Mouse (Mus musculus) liver, adult 2 months (tissue): ENCODE measurements around the gene Tnip3. TPM values are rescaled to one million over a fixed set of nuclear protein-coding genes. Genes with fewer than 3 reads are reported as not detected.

Source experiments
- DNase-seq: peaks from one replicate; pipeline ENCODE4 v3.0.0-alpha.2; 2011; ENCODE audit warnings: low read depth, low spot score; ENCODE audit errors: extremely low read depth
- H3K27ac ChIP-seq: fragments of 200-500 bp; replicated peaks from 2 replicates; pipeline ENCODE4 v1.5.1; 2012; ENCODE audit warnings: low read depth, mild to moderate bottlenecking, control low read depth, inconsistent platforms, low read length; ENCODE audit not compliant: insufficient read depth
- H3K27me3 ChIP-seq: fragments of 200-500 bp; 2 replicates; pipeline ENCODE4 v1.6.1; 2012; ENCODE audit warnings: mild to moderate bottlenecking, moderate library complexity, low read length, inconsistent platforms; ENCODE audit not compliant: control insufficient read depth, insufficient read depth
- H3K36me3 ChIP-seq: fragments of 200-500 bp; 2 replicates; pipeline ENCODE4 v1.6.1; 2012; ENCODE audit warnings: low read length, inconsistent platforms; ENCODE audit not compliant: control insufficient read depth, insufficient read depth
- H3K4me1 ChIP-seq: fragments of 200-500 bp; 2 replicates; pipeline ENCODE4 v1.6.1; 2011; ENCODE audit warnings: low read length; ENCODE audit not compliant: control insufficient read depth, insufficient read depth
- H3K4me3 ChIP-seq: fragments of 200-500 bp; 2 replicates; pipeline ENCODE4 v1.5.1; 2011; ENCODE audit warnings: low read depth, mild to moderate bottlenecking, control low read depth, low read length, moderate library complexity; ENCODE audit not compliant: insufficient read depth
- H3K79me2 ChIP-seq: fragments of 200-500 bp; 2 replicates; pipeline ENCODE4 v1.6.1; 2012; ENCODE audit warnings: inconsistent platforms, mild to moderate bottlenecking, low read length, moderate library complexity; ENCODE audit not compliant: control insufficient read depth, insufficient read depth
- H3K9ac ChIP-seq: fragments of 200-500 bp; 2 replicates; pipeline ENCODE4 v1.6.1; 2012; ENCODE audit warnings: low read depth, mild to moderate bottlenecking, control low read depth, inconsistent platforms, low read length
- CTCF ChIP-seq: fragments of 200-500 bp; IDR thresholded peaks from 2 replicates; pipeline ENCODE4 v1.5.1; 2011; ENCODE audit warnings: low read depth, low read length, control low read depth
- POLR2A ChIP-seq: fragments of 200-500 bp; IDR thresholded peaks from 2 replicates; pipeline ENCODE4 v1.6.1; 2011; ENCODE audit warnings: low read length, control low read depth; ENCODE audit not compliant: insufficient read depth; ENCODE audit errors: extremely low read depth
- WGBS: fragments of 180-500 bp; shearing (Covaris S2); methylation state at CpG from one replicate; pipeline ENCODE4 v1.1.7; 2018; 5-methylcytosine and 5-hydroxymethylcytosine counted together
- polyA plus RNA-seq: library from polyadenylated mRNA; depleted of rRNA; stranded (reverse); fragments of >200 nt; gene quantifications from 2 replicates; pipeline ENCODE4 v1.2.3, GENCODE M21; 2012
- total RNA-seq: library from RNA; depleted of rRNA; stranded (reverse); fragments of >200 nt; gene quantifications from 2 replicates; pipeline ENCODE4 v1.2.3, GENCODE M21; 2014

Tnip3 gene
- total and polyA plus RNA-seq, 2 experiments = 0.09 TPM; not detected in 1

DNA sequence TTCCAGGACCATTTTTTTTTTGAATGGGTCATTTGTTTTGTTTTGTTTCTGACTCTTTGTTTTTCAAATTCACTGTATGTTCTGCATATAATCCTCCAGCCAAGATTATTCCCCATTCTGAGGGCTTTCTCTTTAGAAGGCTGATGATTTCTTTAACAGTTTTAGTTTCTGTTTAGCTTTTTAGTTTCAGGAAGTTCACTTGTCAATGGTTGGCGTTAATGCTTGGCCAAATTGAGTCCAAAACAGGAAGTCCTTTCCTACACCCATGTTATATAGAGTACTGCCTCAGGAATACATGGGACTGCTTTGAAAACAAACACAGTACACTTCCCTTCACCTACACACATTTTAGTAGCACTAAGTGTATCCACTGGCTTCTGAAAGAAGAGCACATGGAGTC is 2.8 kb downstream of the Tnip3 start:
- no peaks in the 10 kb centered on the region for H3K4me1 ChIP-seq
- WGBS = 44% methylated on average over 1 of the region's 1 CpGs
- no peak for TF ChIP-seq CTCF
- no peak for TF ChIP-seq POLR2A
- no peak overlapping the region for H3K4me3 ChIP-seq
- peak; percentile 20 for DNase-seq
- no peaks in the 10 kb centered on the region for H3K79me2 ChIP-seq
- H3K36me3 ChIP-seq = no peaks in the 10 kb centered on the region
- no peaks in the 10 kb centered on the region for H3K27me3 ChIP-seq
- no peak overlapping the region for H3K9ac ChIP-seq
- no peak overlapping the region for H3K27ac ChIP-seq

DNA sequence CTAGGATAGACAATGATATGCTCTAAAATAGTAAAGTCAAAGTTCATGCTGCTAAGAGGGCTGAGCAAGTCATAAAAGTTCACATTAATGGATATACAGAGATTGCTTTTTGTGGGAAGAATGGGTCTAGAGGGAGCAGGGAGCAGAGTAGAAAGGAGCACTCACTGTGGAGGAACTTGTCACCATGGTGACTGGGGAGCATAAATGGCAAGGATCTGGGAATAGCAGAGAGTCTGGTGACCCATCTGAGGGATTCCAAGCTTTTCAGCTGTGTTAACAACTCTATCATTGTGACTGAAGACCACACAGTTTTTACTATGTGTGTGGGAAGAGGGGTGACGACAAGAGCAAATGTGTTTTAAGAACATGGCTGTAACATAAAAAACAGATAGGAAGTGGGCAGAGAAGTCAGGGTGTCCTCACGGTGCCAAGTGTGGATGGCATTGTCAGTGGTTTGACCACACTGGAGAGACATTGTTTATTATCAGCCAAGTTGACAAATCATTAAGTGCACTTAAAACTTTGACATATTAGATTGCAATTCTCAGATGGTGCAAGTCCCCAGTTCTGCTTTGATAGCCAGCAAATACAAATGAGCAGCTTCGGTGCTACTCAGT is 6.2 kb downstream of the Tnip3 start:
- 79% methylated on average over 3 of the region's 3 CpGs for WGBS
- no peak overlapping the region for H3K4me3 ChIP-seq
- H3K27ac ChIP-seq = no peak overlapping the region
- H3K4me1 ChIP-seq = no peaks in the 10 kb centered on the region
- H3K79me2 ChIP-seq = no peaks in the 10 kb centered on the region
- H3K9ac ChIP-seq = no peak overlapping the region
- no peak for TF ChIP-seq CTCF
- TF ChIP-seq POLR2A = no peak
- no peaks in the 10 kb centered on the region for H3K36me3 ChIP-seq
- no peak for DNase-seq
- no peaks in the 10 kb centered on the region for H3K27me3 ChIP-seq

DNA sequence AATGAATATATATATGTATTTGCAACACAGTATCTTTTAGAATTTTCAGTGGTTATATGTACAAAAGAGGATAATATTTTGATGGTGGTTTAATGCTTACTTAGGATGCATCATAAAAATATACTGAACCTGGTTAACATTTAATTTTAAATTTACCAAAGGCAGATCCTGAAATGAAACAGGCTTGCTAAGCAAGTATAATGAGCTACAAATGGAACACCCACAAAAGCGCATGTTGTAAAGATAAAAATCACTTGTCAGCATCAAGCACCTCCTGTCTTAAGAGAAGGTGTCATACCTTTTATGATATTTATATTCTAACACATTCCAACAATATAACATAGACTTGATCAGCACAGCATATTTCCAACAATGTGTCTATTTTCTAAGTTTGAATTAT is 8.6 kb downstream of the Tnip3 start:
- Histone ChIP-seq H3K36me3 (no peaks in the 10 kb centered on the region), H3K4me1 (no peaks in the 10 kb centered on the region), H3K27ac (no peak overlapping the region), H3K27me3 (no peaks in the 10 kb centered on the region), H3K4me3 (no peak overlapping the region), H3K9ac (no peak overlapping the region), H3K79me2 (no peaks in the 10 kb centered on the region)
- no peak for DNase-seq
- 77% methylated on average over 1 of the region's 1 CpGs for WGBS
- TF ChIP-seq POLR2A (no peak), CTCF (no peak)

DNA sequence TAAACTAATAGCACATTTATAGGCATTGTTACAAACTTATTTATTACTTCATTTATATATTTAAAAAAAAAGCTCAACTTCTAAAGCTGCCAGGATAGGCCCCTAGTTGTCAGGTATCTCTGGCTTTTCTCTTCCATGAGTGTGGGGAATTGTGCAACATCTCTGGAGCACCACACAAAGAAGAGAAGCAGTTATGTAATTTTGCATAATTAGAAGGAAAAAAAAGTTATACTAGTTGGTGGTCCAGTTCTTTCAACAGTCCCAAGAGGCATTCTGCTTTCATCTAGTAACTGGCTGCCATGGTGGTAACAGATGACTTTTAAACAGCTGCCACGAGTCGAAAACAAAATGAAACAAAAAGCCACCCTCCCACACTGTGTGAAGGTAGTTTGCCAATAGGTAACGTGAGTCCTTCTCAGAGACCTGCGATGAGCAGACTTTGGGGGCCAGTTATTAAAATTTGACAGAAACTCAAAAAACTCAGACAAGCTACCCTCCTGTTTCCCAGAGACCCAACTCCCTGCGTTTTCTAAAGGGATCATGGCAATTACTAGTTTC is 12.3 kb downstream of the Tnip3 start:
- DNase-seq = no peak
- WGBS = 85% methylated on average over 5 of the region's 5 CpGs
- H3K27me3 ChIP-seq = no peaks in the 10 kb centered on the region
- no peak overlapping the region for H3K27ac ChIP-seq
- TF ChIP-seq CTCF (no peak), POLR2A (no peak)
- H3K9ac ChIP-seq = no peak overlapping the region
- H3K36me3 ChIP-seq = no peaks in the 10 kb centered on the region
- H3K79me2 ChIP-seq = no peaks in the 10 kb centered on the region
- H3K4me1 ChIP-seq = no peaks in the 10 kb centered on the region
- H3K4me3 ChIP-seq = no peak overlapping the region

DNA sequence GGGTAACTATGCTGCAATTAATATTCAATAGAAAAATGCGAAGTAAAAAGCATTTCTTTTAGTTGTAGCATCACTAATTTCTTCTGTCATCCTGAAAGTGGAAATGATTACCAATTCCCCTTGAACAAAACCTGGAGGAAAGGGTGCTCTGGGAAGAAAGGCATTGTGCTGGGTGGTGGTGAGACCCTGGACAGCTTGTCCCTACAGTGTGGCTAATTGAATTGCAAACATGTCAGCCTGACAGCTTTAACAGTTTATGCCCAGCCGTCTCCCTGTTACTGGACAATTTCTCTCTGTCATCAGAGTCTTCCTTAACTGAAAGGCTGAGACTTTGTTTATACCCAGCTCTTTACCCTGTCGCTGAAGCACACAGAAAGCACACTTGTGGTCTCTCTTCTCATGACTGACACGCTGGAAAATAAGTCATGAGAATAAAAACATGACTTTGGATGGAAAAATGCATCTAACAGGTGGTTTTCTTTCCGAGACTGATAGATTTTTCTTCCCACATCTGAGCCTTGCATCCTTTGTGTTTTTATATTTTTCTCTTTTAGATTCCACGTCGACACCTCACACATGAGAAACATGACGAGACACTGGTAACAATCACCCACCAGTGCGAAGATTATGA is 13.0 kb downstream of the Tnip3 start:
- TF ChIP-seq CTCF (no peak), POLR2A (no peak)
- DNase-seq = no peak
- no peaks in the 10 kb centered on the region for H3K36me3 ChIP-seq
- no peak overlapping the region for H3K4me3 ChIP-seq
- no peaks in the 10 kb centered on the region for H3K79me2 ChIP-seq
- 74% methylated on average over 9 of the region's 9 CpGs for WGBS
- H3K4me1 ChIP-seq = no peaks in the 10 kb centered on the region
- H3K27ac ChIP-seq = no peak overlapping the region
- no peak overlapping the region for H3K9ac ChIP-seq
- H3K27me3 ChIP-seq = no peaks in the 10 kb centered on the region

DNA sequence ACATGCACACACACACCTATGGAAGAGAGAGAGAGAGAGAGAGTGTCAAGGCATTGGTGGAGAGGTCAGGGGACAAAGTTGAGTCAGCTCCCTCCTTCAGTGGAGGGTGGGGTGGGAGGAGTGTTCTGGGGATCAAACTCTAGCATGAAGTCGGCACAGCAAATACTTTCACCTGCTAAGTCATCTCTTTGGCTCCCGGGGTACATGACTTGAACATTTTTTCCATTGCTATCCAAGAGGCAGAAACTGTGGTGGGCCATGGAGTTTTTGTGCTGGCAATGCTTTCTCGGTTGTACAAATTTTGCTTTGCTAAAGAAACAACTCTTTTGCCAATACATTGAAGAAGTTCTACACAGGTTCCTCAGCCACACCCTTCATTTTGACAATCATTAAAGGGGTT is 13.8 kb downstream of the Tnip3 start:
- no peak for DNase-seq
- H3K4me1 ChIP-seq = no peaks in the 10 kb centered on the region
- no peak overlapping the region for H3K4me3 ChIP-seq
- no peak overlapping the region for H3K27ac ChIP-seq
- H3K9ac ChIP-seq = no peak overlapping the region
- TF ChIP-seq CTCF = no peak
- TF ChIP-seq POLR2A = no peak
- H3K27me3 ChIP-seq = no peaks in the 10 kb centered on the region
- no peaks in the 10 kb centered on the region for H3K79me2 ChIP-seq
- H3K36me3 ChIP-seq = no peaks in the 10 kb centered on the region
- WGBS = 70% methylated on average over 3 of the region's 3 CpGs
